13 mouse cellular contexts compared by ENCODE assay signal in genomic region chr3:99499980-99500379, GRCm38 (mm10).
DNase-seq lines count a peak whose midpoint lies in the region; ATAC-seq lines count a peak whose summit lies in the region.
"Had no signal": no experiment of that assay in that cellular context is flagged by ENCODE, and none has a peak within 500 bp of the region (broad histone marks: within the 10 kb centered on the region; RNA-seq: fewer than 3 reads in every experiment).

No protein-coding gene starts in this region.

- WGBS in heart, embryonic 10.5 days: 83% methylated on average over 14 of the region's 14 CpGs
- 90% methylated on average over 14 of the region's 14 CpGs for WGBS in midbrain, embryonic 14.5 days
- 91% methylated on average over 14 of the region's 14 CpGs for WGBS in midbrain, embryonic 11.5 days

- no peaks in the 10 kb centered on the region for H3K27me3 ChIP-seq in heart, embryonic 10.5 days (ENCODE audit: insufficient read depth, poor library complexity, severe bottlenecking)
- no peaks in the 10 kb centered on the region for H3K27me3 ChIP-seq in midbrain, embryonic 14.5 days (ENCODE audit: control insufficient read depth, insufficient read depth, low read length)
- no peaks in the 10 kb centered on the region for H3K27me3 ChIP-seq in midbrain, embryonic 11.5 days (ENCODE audit: control insufficient read depth, insufficient read depth, low read length)
- H3K27me3 ChIP-seq: hindbrain, embryonic 12.5 days; neural tube, embryonic 15.5 days had no signal

- H3K27ac ChIP-seq in heart, embryonic 10.5 days: no peak overlapping the region
- H3K27ac ChIP-seq in midbrain, embryonic 14.5 days (replicated peaks; ENCODE audit: low read depth, low read length): no peak overlapping the region
- no peak overlapping the region for H3K27ac ChIP-seq in midbrain, embryonic 11.5 days (ENCODE audit: low read depth, low read length)
- H3K27ac ChIP-seq: embryonic facial prominence, embryonic 10.5 days; forebrain, embryonic 10.5 days; hindbrain, embryonic 12.5 days; neural tube, embryonic 15.5 days had no signal

- no peaks in the 10 kb centered on the region for H3K36me3 ChIP-seq in heart, embryonic 10.5 days
- no peaks in the 10 kb centered on the region for H3K36me3 ChIP-seq in midbrain, embryonic 14.5 days (ENCODE audit: control insufficient read depth, insufficient read depth, low read length)
- no peaks in the 10 kb centered on the region for H3K36me3 ChIP-seq in midbrain, embryonic 11.5 days (ENCODE audit: control insufficient read depth, insufficient read depth, low read length)
- H3K36me3 ChIP-seq: embryonic facial prominence, embryonic 10.5 days; forebrain, embryonic 10.5 days; hindbrain, embryonic 12.5 days; neural tube, embryonic 15.5 days had no signal

- no peak overlapping the region for H3K4me2 ChIP-seq in midbrain, embryonic 14.5 days (ENCODE audit: low read length)
- no peak overlapping the region for H3K4me2 ChIP-seq in midbrain, embryonic 11.5 days
- H3K4me2 ChIP-seq: hindbrain, embryonic 12.5 days; neural tube, embryonic 15.5 days had no signal

- H3K4me3 ChIP-seq in heart, embryonic 10.5 days: no peak overlapping the region
- no peak overlapping the region for H3K4me3 ChIP-seq in midbrain, embryonic 14.5 days (replicated peaks; ENCODE audit: low read depth, low read length)
- no peak overlapping the region for H3K4me3 ChIP-seq in midbrain, embryonic 11.5 days (ENCODE audit: low read depth, low read length)
- H3K4me3 ChIP-seq: embryonic facial prominence, embryonic 10.5 days; forebrain, embryonic 10.5 days; hindbrain, embryonic 12.5 days; neural tube, embryonic 15.5 days had no signal

- peak; percentile 54 for ATAC-seq in midbrain, embryonic 14.5 days (ENCODE audit: low FRiP score, low TSS enrichment)
- no peak for ATAC-seq in midbrain, embryonic 11.5 days (ENCODE audit: low FRiP score)
- peak; percentile 58; the same call in 1 of the 2 replicates for ATAC-seq in common myeloid progenitor, adult 5-6 weeks (replicated peaks; ENCODE audit: low read depth, poor library complexity, severe bottlenecking)
- ATAC-seq: liver, postnatal 0 days had no signal

- H3K4me1 ChIP-seq in heart, embryonic 10.5 days: no peaks in the 10 kb centered on the region
- H3K4me1 ChIP-seq in midbrain, embryonic 14.5 days (ENCODE audit: control insufficient read depth, insufficient read depth, low read length): no peaks in the 10 kb centered on the region
- H3K4me1 ChIP-seq in midbrain, embryonic 11.5 days (ENCODE audit: control insufficient read depth, insufficient read depth, low read length): no peaks in the 10 kb centered on the region
- H3K4me1 ChIP-seq: embryonic facial prominence, embryonic 10.5 days; forebrain, embryonic 10.5 days; hindbrain, embryonic 12.5 days; neural tube, embryonic 15.5 days had no signal

- no peak overlapping the region for H3K9ac ChIP-seq in midbrain, embryonic 14.5 days (replicated peaks; ENCODE audit: low read length)
- no peak overlapping the region for H3K9ac ChIP-seq in midbrain, embryonic 11.5 days (ENCODE audit: low read length)
- H3K9ac ChIP-seq: hindbrain, embryonic 12.5 days; liver, postnatal 0 days; neural tube, embryonic 15.5 days had no signal

- peak; percentile 4 to 31 for DNase-seq in heart, adult 18-20 months
- DNase-seq in heart, embryonic 10.5 days (ENCODE audit: low spot score): no peak
- DNase-seq in midbrain, embryonic 14.5 days: no peak
- DNase-seq in midbrain, embryonic 11.5 days (ENCODE audit: low spot score, missing footprints): no peak
- DNase-seq in lung, postnatal 36 days: peak; percentile 32
- no peak for DNase-seq in urinary bladder, adult 2 months (ENCODE audit: low spot score)
- DNase-seq: liver, postnatal 0 days; spleen, adult 18-20 months had no signal

- no peaks in the 10 kb centered on the region for H3K9me3 ChIP-seq in heart, embryonic 10.5 days
- no peaks in the 10 kb centered on the region for H3K9me3 ChIP-seq in midbrain, embryonic 14.5 days (ENCODE audit: control insufficient read depth, low read length)
- H3K9me3 ChIP-seq in midbrain, embryonic 11.5 days (ENCODE audit: control insufficient read depth, low read length): no peaks in the 10 kb centered on the region
- H3K9me3 ChIP-seq: embryonic facial prominence, embryonic 10.5 days; forebrain, embryonic 10.5 days; hindbrain, embryonic 12.5 days; neural tube, embryonic 15.5 days had no signal

Comparison
In these comparisons a context has a peak if more than half of its experiments do, and no peak if none do; other contexts are left out.
1. DNase-seq: peak in heart, adult 18-20 months (2 of 2) and lung, postnatal 36 days (single experiment); none in heart, embryonic 10.5 days (single experiment), midbrain, embryonic 14.5 days (single experiment), midbrain, embryonic 11.5 days (single experiment) and urinary bladder, adult 2 months (single experiment).